ENCODE assay signal across 8 mouse cellular contexts in genomic region chr11:94994208-94994814, GRCm38 (mm10). TPM values are rescaled to one million over a fixed set of nuclear protein-coding genes. Genes with fewer than 3 reads are reported as not detected.
A peak's percentile ranks its signal among the peaks of the same experiment; 100 is the strongest.
DNase-seq lines count a peak whose midpoint lies in the region; ATAC-seq and TF ChIP-seq lines count a peak whose summit lies in the region.

No protein-coding gene starts in this region.

- peaks cover 45% of the 10 kb centered on the region for H3K4me1 ChIP-seq in kidney, embryonic 14.5 days (ENCODE audit: control insufficient read depth, insufficient read depth, low read length)
- peaks cover 12% of the 10 kb centered on the region; the same call in 1 of the 2 replicates for H3K4me1 ChIP-seq in bone marrow, adult 2 months (ENCODE audit: control insufficient read depth, insufficient read depth, low read length)
- H3K4me1 ChIP-seq in heart, postnatal 0 days (ENCODE audit: control insufficient read depth, insufficient read depth), result peaks cover 35% of the 10 kb centered on the region
- peaks cover 74% of the 10 kb centered on the region for H3K4me1 ChIP-seq in liver, postnatal 0 days (ENCODE audit: insufficient read depth)

- H3K4me2 ChIP-seq in kidney, embryonic 14.5 days (replicated peaks; ENCODE audit: low read depth, low read length), result peak overlapping the region; percentile 99
- peak overlapping the region; percentile 90 for H3K4me2 ChIP-seq in heart, postnatal 0 days (ENCODE audit: low read depth, low read length)
- H3K4me2 ChIP-seq in liver, postnatal 0 days (ENCODE audit: low read depth, low read length), result peak overlapping the region; percentile 88

- WGBS in kidney, embryonic 14.5 days, result 31% methylated on average over 10 of the region's 10 CpGs
- WGBS in bone marrow, adult 2 months, result 18% methylated on average over 10 of the region's 10 CpGs
- 18% methylated on average over 10 of the region's 10 CpGs for WGBS in heart, postnatal 0 days
- 42% methylated on average over 10 of the region's 10 CpGs for WGBS in liver, postnatal 0 days (ENCODE audit: insufficient replicate concordance)

- no peak for TF ChIP-seq EP300 in heart, postnatal 0 days (IDR thresholded peaks at IDR 0.05; ENCODE audit: low read depth)
- peak; percentile 32; the same call in 1 of the 2 replicates for TF ChIP-seq EP300 in liver, postnatal 0 days (IDR thresholded peaks at IDR 0.05; ENCODE audit: low read depth)

- H3K36me3 ChIP-seq in kidney, embryonic 14.5 days (ENCODE audit: control insufficient read depth, insufficient read depth, low read length), result peaks cover 41% of the 10 kb centered on the region
- H3K36me3 ChIP-seq in heart, postnatal 0 days (replicated peaks; ENCODE audit: control insufficient read depth, insufficient read depth, low read length), result peaks cover 31% of the 10 kb centered on the region
- peaks cover 20% of the 10 kb centered on the region for H3K36me3 ChIP-seq in liver, postnatal 0 days (replicated peaks; ENCODE audit: insufficient read depth, low read length)

- peak overlapping the region; percentile 94 for H3K4me3 ChIP-seq in kidney, embryonic 14.5 days (ENCODE audit: low read length)
- peak overlapping the region; percentile 94 for H3K4me3 ChIP-seq in bone marrow, adult 2 months (replicated peaks; ENCODE audit: control insufficient read depth, low read depth, low read length)
- peak overlapping the region; percentile 89 for H3K4me3 ChIP-seq in heart, postnatal 0 days (ENCODE audit: low read depth, low read length)
- peak overlapping the region; percentile 89 for H3K4me3 ChIP-seq in liver, postnatal 0 days (ENCODE audit: low read depth, low read length)

- no peak for DNase-seq in kidney, adult 11 months
- DNase-seq in heart, postnatal 0 days (ENCODE audit: low spot score), result peak; percentile 54
- no peak for DNase-seq in liver, postnatal 0 days
- no peak for DNase-seq in ovary, postnatal 36 days (ENCODE audit: low spot score)
- DNase-seq in natural killer cell, adult 2 months (ENCODE audit: low spot score in 2 of 2), result no peak
- DNase-seq in embryo, embryonic 9.5 days (ENCODE audit: extremely low spot score), result no peak

- no peaks in the 10 kb centered on the region for H3K27me3 ChIP-seq in kidney, embryonic 14.5 days (ENCODE audit: control insufficient read depth, insufficient read depth, low read length)
- no peaks in the 10 kb centered on the region for H3K27me3 ChIP-seq in heart, postnatal 0 days (ENCODE audit: control insufficient read depth, insufficient read depth, low read length)
- H3K27me3 ChIP-seq in liver, postnatal 0 days (ENCODE audit: insufficient read depth, low read length), result no peaks in the 10 kb centered on the region

- H3K9me3 ChIP-seq in kidney, embryonic 14.5 days (ENCODE audit: control insufficient read depth, low read length), result no peaks in the 10 kb centered on the region
- no peaks in the 10 kb centered on the region for H3K9me3 ChIP-seq in heart, postnatal 0 days (replicated peaks; ENCODE audit: control insufficient read depth, low read length)
- H3K9me3 ChIP-seq in liver, postnatal 0 days (ENCODE audit: low read length), result no peaks in the 10 kb centered on the region

- H3K9ac ChIP-seq in kidney, embryonic 14.5 days (ENCODE audit: low read depth, low read length), result peak overlapping the region; percentile 92
- peak overlapping the region; percentile 88; the same call in 1 of the 2 replicates for H3K9ac ChIP-seq in heart, postnatal 0 days (replicated peaks; ENCODE audit: low read depth, low read length)
- peak overlapping the region; percentile 93 for H3K9ac ChIP-seq in liver, postnatal 0 days (replicated peaks)

- ATAC-seq in kidney, embryonic 14.5 days (ENCODE audit: low FRiP score, low TSS enrichment), result no peak
- no peak for ATAC-seq in heart, postnatal 0 days (ENCODE audit: insufficient read depth, low read depth)
- ATAC-seq in liver, postnatal 0 days, result no peak

- no peak for TF ChIP-seq CTCF in bone marrow, adult 2 months (IDR thresholded peaks at IDR 0.05; ENCODE audit: control insufficient read depth, insufficient read depth, low read length)
- TF ChIP-seq CTCF in heart, postnatal 0 days (IDR thresholded peaks at IDR 0.05; ENCODE audit: low read depth), result no peak
- TF ChIP-seq CTCF in liver, postnatal 0 days (IDR thresholded peaks at IDR 0.05; ENCODE audit: low read depth), result no peak

- no peak for TF ChIP-seq POLR2A in bone marrow, adult 2 months (IDR thresholded peaks at IDR 0.05; ENCODE audit: borderline replicate concordance, control insufficient read depth, low read depth, low read length)

- no peak overlapping the region for H3K27ac ChIP-seq in kidney, embryonic 14.5 days (ENCODE audit: low read depth, low read length)
- H3K27ac ChIP-seq in bone marrow, adult 2 months (ENCODE audit: control insufficient read depth, insufficient read depth, low read depth, low read length, poor library complexity), result peak overlapping the region; percentile 12
- H3K27ac ChIP-seq in heart, postnatal 0 days (ENCODE audit: low read depth), result 0 out of 2 replicates have a peak overlapping the region, but pooled peaks have one; percentile 91
- H3K27ac ChIP-seq in liver, postnatal 0 days (ENCODE audit: low read depth), result peak overlapping the region; percentile 52

RNA-seq across cellular contexts. Expression of gene Ppp1r9b, which starts 3.5 kb away (rescaled TPM):
- polyA plus RNA-seq in kidney, embryonic 14.5 days (2014; fragmentation: Nextera tagmentation; extraction: Ambion mirVana), result 12.0 and 14.6 TPM in 2 replicates
- 68.1 and 73.2 TPM in 2 replicates for polyA plus RNA-seq in bone marrow, adult 2 months (2011; ENCODE audit: insufficient read depth, insufficient read length, low replicate concordance, missing spikeins)
- total RNA-seq in heart, postnatal 0 days (2014; rRNA removed; ENCODE audit: low replicate concordance), result 27.6 and 38.6 TPM in 2 replicates
- polyA plus RNA-seq in heart, postnatal 0 days (2015; fragmentation: Nextera tagmentation; extraction: Ambion mirVana), result 4.5 and 4.7 TPM in 2 replicates
- polyA plus RNA-seq in liver, postnatal 0 days (2015; fragmentation: Nextera tagmentation; extraction: Ambion mirVana), result 5.7 and 6.1 TPM in 2 replicates

RNA-seq across cellular contexts. Expression of gene Samd14, which starts 15.4 kb away (rescaled TPM):
- polyA plus RNA-seq in kidney, embryonic 14.5 days (2014; fragmentation: Nextera tagmentation; extraction: Ambion mirVana), result 14.7 and 18.3 TPM in 2 replicates
- polyA plus RNA-seq in bone marrow, adult 2 months (2011; ENCODE audit: insufficient read depth, insufficient read length, low replicate concordance, missing spikeins), result 54.0 and 80.3 TPM in 2 replicates
- total RNA-seq in heart, postnatal 0 days (2014; rRNA removed; ENCODE audit: low replicate concordance), result 6.2 and 9.5 TPM in 2 replicates
- polyA plus RNA-seq in heart, postnatal 0 days (2015; fragmentation: Nextera tagmentation; extraction: Ambion mirVana), result 4.6 and 4.8 TPM in 2 replicates
- polyA plus RNA-seq in liver, postnatal 0 days (2015; fragmentation: Nextera tagmentation; extraction: Ambion mirVana), result 14.5 and 16.1 TPM in 2 replicates

RNA-seq across cellular contexts. Expression of gene Sgca, which starts 18.2 kb away (rescaled TPM):
- 0.24 TPM in 1 of 2 replicates, not detected in the other for polyA plus RNA-seq in kidney, embryonic 14.5 days (2014; fragmentation: Nextera tagmentation; extraction: Ambion mirVana)
- polyA plus RNA-seq in bone marrow, adult 2 months (2011; ENCODE audit: insufficient read depth, insufficient read length, low replicate concordance, missing spikeins), result not detected in 2 replicates
- 47.5 and 313 TPM in 2 replicates for total RNA-seq in heart, postnatal 0 days (2014; rRNA removed; ENCODE audit: low replicate concordance)
- polyA plus RNA-seq in heart, postnatal 0 days (2015; fragmentation: Nextera tagmentation; extraction: Ambion mirVana), result 62.2 and 62.4 TPM in 2 replicates
- polyA plus RNA-seq in liver, postnatal 0 days (2015; fragmentation: Nextera tagmentation; extraction: Ambion mirVana), result 0.13 and 0.96 TPM in 2 replicates

RNA-seq across cellular contexts. Expression of gene Hils1, which starts 26.9 kb away (rescaled TPM):
- polyA plus RNA-seq in kidney, embryonic 14.5 days (2014; fragmentation: Nextera tagmentation; extraction: Ambion mirVana), result not detected in 2 replicates
- not detected in 2 replicates for polyA plus RNA-seq in bone marrow, adult 2 months (2011; ENCODE audit: insufficient read depth, insufficient read length, low replicate concordance, missing spikeins)
- not detected in 2 replicates for total RNA-seq in heart, postnatal 0 days (2014; rRNA removed; ENCODE audit: low replicate concordance)
- 0.27 TPM in 1 of 2 replicates, not detected in the other for polyA plus RNA-seq in heart, postnatal 0 days (2015; fragmentation: Nextera tagmentation; extraction: Ambion mirVana)
- not detected in 2 replicates for polyA plus RNA-seq in liver, postnatal 0 days (2015; fragmentation: Nextera tagmentation; extraction: Ambion mirVana)

RNA-seq across cellular contexts. Expression of gene Pdk2, which starts 46.8 kb away (rescaled TPM):
- polyA plus RNA-seq in kidney, embryonic 14.5 days (2014; fragmentation: Nextera tagmentation; extraction: Ambion mirVana), result 30.0 and 46.5 TPM in 2 replicates
- 3.2 and 8.1 TPM in 2 replicates for polyA plus RNA-seq in bone marrow, adult 2 months (2011; ENCODE audit: insufficient read depth, insufficient read length, low replicate concordance, missing spikeins)
- 121 and 168 TPM in 2 replicates for total RNA-seq in heart, postnatal 0 days (2014; rRNA removed; ENCODE audit: low replicate concordance)
- polyA plus RNA-seq in heart, postnatal 0 days (2015; fragmentation: Nextera tagmentation; extraction: Ambion mirVana), result 179 and 186 TPM in 2 replicates
- polyA plus RNA-seq in liver, postnatal 0 days (2015; fragmentation: Nextera tagmentation; extraction: Ambion mirVana), result 16.2 and 17.3 TPM in 2 replicates

Comparison
In these comparisons a context has a peak if more than half of its experiments do, and no peak if none do; other contexts are left out.
1. RNA of gene Sgca, which starts 18.2 kb away (polyA plus RNA-seq): 62.2 to 62.4 TPM in heart, postnatal 0 days; 0.24 TPM in kidney, embryonic 14.5 days, 0.13 to 0.96 TPM in liver, postnatal 0 days and not detected in bone marrow, adult 2 months; every median in the first group is over 10 times any median in the second.
2. Peak in every context shown above with its lines, with median percentiles within 50 percentile points of each other: H3K4me2 ChIP-seq, H3K4me3 ChIP-seq and H3K9ac ChIP-seq.